Mouse (Mus musculus): ENCODE data around the gene Zfp770. TPM values are rescaled to one million over a fixed set of nuclear protein-coding genes. Genes with fewer than 3 reads are reported as not detected.
"Not testable (repeated sequence)": the region's sequence is repeated elsewhere in the genome, so short reads cannot be mapped to it uniquely, and the experiment has no call there.

Gene Zfp770
- total RNA-seq (2021) = 10 to 100 TPM; 20.3 to 21.2 TPM
- long read RNA-seq, experiment 1, full-length matches to known transcripts = 1 of 4 reads
- long read RNA-seq, experiment 1, partial matches to known transcripts = 0 of 4 reads
- long read RNA-seq, experiment 1, other reads (novel, unspliced or antisense) = 3 of 4 reads
- long read RNA-seq, experiment 2, full-length matches to known transcripts = 6 of 7 reads
- long read RNA-seq, experiment 2, partial matches to known transcripts = 0 of 7 reads
- long read RNA-seq, experiment 2, other reads (novel, unspliced or antisense) = 1 of 7 reads

- peak within 1 kb of the TSS; percentile 86 for H3K4me3 ChIP-seq
- TF ChIP-seq CTCF (conservative IDR thresholded peaks at IDR 0.05) = no peak
- DNase-seq (ENCODE audit: low spot score in 2 of 2) = peak; percentile 66 to 83
- H3K27ac ChIP-seq = peak within 1 kb of the TSS; percentile 93
Measured at GRCm38 (mm10) chr2:114200932-114201559, at the start of gene Zfp770. Gene Zfp770 (minus strand): TSS chr2:114201469.

GRCm38 (mm10) chr2:114249440-114249839, 48.2 kb upstream of the Zfp770 start:
- peak in 1 of 2 experiments; percentile 44 for DNase-seq (ENCODE audit: low spot score in 2 of 2)
- no peak for TF ChIP-seq CTCF (conservative IDR thresholded peaks at IDR 0.05)
- H3K4me3 ChIP-seq = no peak overlapping the region
- no peak overlapping the region for H3K27ac ChIP-seq

GRCm38 (mm10) chr2:114237639-114238038, 36.4 kb upstream of the Zfp770 start:
- no peak for DNase-seq (ENCODE audit: low spot score in 2 of 2)
- TF ChIP-seq CTCF (conservative IDR thresholded peaks at IDR 0.05) = no peak
- no peak overlapping the region for H3K4me3 ChIP-seq
- no peak overlapping the region for H3K27ac ChIP-seq

GRCm38 (mm10) chr2:114236566-114236965, 35.3 kb upstream of the Zfp770 start:
- DNase-seq (ENCODE audit: low spot score in 2 of 2) = no peak
- no peak for TF ChIP-seq CTCF (conservative IDR thresholded peaks at IDR 0.05)
- no peak overlapping the region for H3K4me3 ChIP-seq
- H3K27ac ChIP-seq = no peak overlapping the region

GRCm38 (mm10) chr2:114235584-114235983, 34.3 kb upstream of the Zfp770 start:
- H3K4me3 ChIP-seq = no peak overlapping the region
- H3K27ac ChIP-seq = no peak overlapping the region
- TF ChIP-seq CTCF (conservative IDR thresholded peaks at IDR 0.05) = no peak
- DNase-seq (ENCODE audit: low spot score in 2 of 2) = no peak

- no peak overlapping the region for H3K27ac ChIP-seq
- TF ChIP-seq CTCF (conservative IDR thresholded peaks at IDR 0.05) = no peak
- no peak for DNase-seq (ENCODE audit: low spot score in 2 of 2)
- no peak overlapping the region for H3K4me3 ChIP-seq
Measured at GRCm38 (mm10) chr2:114231248-114231647, 30.0 kb upstream of the Zfp770 start.

GRCm38 (mm10) chr2:114228672-114229071, 27.4 kb upstream of the Zfp770 start:
- DNase-seq (ENCODE audit: low spot score in 2 of 2) = no peak
- Histone ChIP-seq H3K4me3 (no peak overlapping the region), H3K27ac (no peak overlapping the region)
- no peak for TF ChIP-seq CTCF (conservative IDR thresholded peaks at IDR 0.05)

GRCm38 (mm10) chr2:114205036-114205435, 3.8 kb upstream of the Zfp770 start:
- no peak for DNase-seq (ENCODE audit: low spot score in 2 of 2)
- H3K27ac ChIP-seq = no peak overlapping the region
- H3K4me3 ChIP-seq = no peak overlapping the region
- TF ChIP-seq CTCF (conservative IDR thresholded peaks at IDR 0.05) = no peak

- Histone ChIP-seq H3K27ac (peak overlapping the region; percentile 93), H3K4me3 (peak overlapping the region; percentile 86)
- DNase-seq (ENCODE audit: low spot score in 2 of 2) = no peak
- TF ChIP-seq CTCF (conservative IDR thresholded peaks at IDR 0.05) = no peak
Measured at GRCm38 (mm10) chr2:114201574-114201973, 305 bp upstream of the Zfp770 start.

- Histone ChIP-seq H3K4me3 (no peak overlapping the region), H3K27ac (no peak overlapping the region)
- TF ChIP-seq CTCF (conservative IDR thresholded peaks at IDR 0.05) = no peak
- DNase-seq (ENCODE audit: low spot score in 2 of 2) = no peak
Measured at GRCm38 (mm10) chr2:114196421-114196820, 4.8 kb downstream of the Zfp770 start.

GRCm38 (mm10) chr2:114186924-114187323, 14.3 kb downstream of the Zfp770 start, which contains the start of gene Aqr:
Gene Aqr (minus strand): TSS chr2:114187024.
- not testable (repeated sequence) for DNase-seq (ENCODE audit: low spot score in 2 of 2); H3K27ac ChIP-seq; H3K4me3 ChIP-seq

GRCm38 (mm10) chr2:114177802-114178733, 23.2 kb downstream of the Zfp770 start:
- Histone ChIP-seq H3K4me3 (no peak overlapping the region), H3K27ac (no peak overlapping the region)
- no peak for DNase-seq (ENCODE audit: low spot score in 2 of 2)
- no peak for TF ChIP-seq CTCF (conservative IDR thresholded peaks at IDR 0.05)
